Mouse (Mus musculus) heart, embryonic 11.5 days (tissue): ENCODE measurements around the gene Lce3d. TPM values are rescaled to one million over a fixed set of nuclear protein-coding genes. Genes with fewer than 3 reads are reported as not detected.

Source experiments
- ATAC-seq: fragments of 200-750 bp; cut with Nextera tagmentation; replicated peaks from 2 replicates; pipeline ENCODE4 v1.8.0; 2017; ENCODE audit warnings: moderate library complexity; ENCODE audit not compliant: insufficient number of reproducible peaks, low FRiP score, low TSS enrichment
- H3K27ac ChIP-seq: fragments of 300-500 bp; sonication (generic); 2 replicates; pipeline ENCODE4 v1.5.1; 2014; ENCODE audit warnings: mild to moderate bottlenecking, low read depth, low read length
- H3K27me3 ChIP-seq: fragments of 300-500 bp; sonication (generic); 2 replicates; pipeline ENCODE4 v1.6.1; 2014; ENCODE audit warnings: mild to moderate bottlenecking, low read length, mixed read lengths; ENCODE audit not compliant: control insufficient read depth, insufficient read depth
- H3K36me3 ChIP-seq: fragments of 300-500 bp; sonication (generic); 2 replicates; pipeline ENCODE4 v1.6.1; 2014; ENCODE audit warnings: mild to moderate bottlenecking, low read length, moderate library complexity, mixed read lengths; ENCODE audit not compliant: control insufficient read depth, insufficient read depth
- H3K4me1 ChIP-seq: fragments of 300-500 bp; sonication (generic); 2 replicates; pipeline ENCODE4 v1.6.1; 2014; ENCODE audit warnings: low read length; ENCODE audit not compliant: control insufficient read depth, insufficient read depth
- H3K4me2 ChIP-seq: fragments of 300-500 bp; sonication (generic); 2 replicates; pipeline ENCODE4 v1.6.1; 2014; ENCODE audit warnings: mild to moderate bottlenecking, moderate library complexity
- H3K4me3 ChIP-seq: fragments of 300-500 bp; sonication (generic); 2 replicates; pipeline ENCODE4 v1.5.1; 2014; ENCODE audit warnings: low read depth, low read length
- H3K9ac ChIP-seq: fragments of 300-500 bp; sonication (generic); 2 replicates; pipeline ENCODE4 v1.6.1; 2014; ENCODE audit warnings: mild to moderate bottlenecking, low read depth, low read length, moderate library complexity
- H3K9me3 ChIP-seq: fragments of 300-500 bp; sonication (generic); replicated peaks from 2 replicates; pipeline ENCODE4 v1.6.1; 2016; ENCODE audit warnings: low read length; ENCODE audit not compliant: control insufficient read depth
- WGBS: fragments of 180-500 bp; shearing (Covaris S2); extraction: QIAGEN DNeasy Blood & Tissue Kit; methylation state at CpG from one replicate; pipeline ENCODE4 v1.1.7; 2014; ENCODE audit not compliant: insufficient replicate concordance; 5-methylcytosine and 5-hydroxymethylcytosine counted together
- polyA plus RNA-seq: library from polyadenylated mRNA; unstranded; fragments of >200 nt; fragmentation: Nextera tagmentation; extraction: Ambion mirVana; gene quantifications from 2 replicates; pipeline ENCODE4 v1.2.1, GENCODE M21; 2014

Lce3d gene
- polyA plus RNA-seq, 1 experiment from 2014 or later: not detected

- H3K9me3 ChIP-seq: no peaks in the 10 kb centered on the region
- 8% methylated on average over 7 of the region's 7 CpGs for WGBS
Measured at GRCm38 (mm10) chr3:92998691-92999090, 41.5 kb downstream of the Lce3d start.

DNA sequence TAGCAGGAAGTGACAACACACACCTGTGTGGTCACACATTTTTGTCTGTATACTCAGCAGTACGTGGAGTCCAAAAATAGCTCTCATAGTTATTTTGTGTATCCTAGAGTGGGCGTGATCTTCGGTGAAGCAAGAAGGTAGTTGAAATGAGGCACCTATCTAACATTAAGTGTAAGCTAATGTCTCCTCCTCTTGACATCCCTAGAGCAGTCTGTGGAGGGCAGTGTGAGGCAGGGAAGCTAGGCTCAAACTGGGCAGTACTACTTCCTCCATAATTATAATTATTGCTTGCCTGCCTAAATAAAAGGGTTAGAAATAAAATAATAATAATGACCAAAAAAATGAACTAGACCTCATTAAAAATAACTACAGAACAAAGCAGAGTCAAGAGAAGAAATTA, 43.4 kb downstream of the Lce3d start:
- H3K36me3 ChIP-seq: no peaks in the 10 kb centered on the region
- no peak overlapping the region for H3K4me2 ChIP-seq
- no peak overlapping the region for H3K27ac ChIP-seq
- H3K9ac ChIP-seq: no peak overlapping the region
- no peaks in the 10 kb centered on the region for H3K4me1 ChIP-seq
- H3K9me3 ChIP-seq: no peaks in the 10 kb centered on the region
- ATAC-seq: no peak
- WGBS: 70% methylated on average over 3 of the region's 3 CpGs
- H3K4me3 ChIP-seq: no peak overlapping the region
- H3K27me3 ChIP-seq: no peaks in the 10 kb centered on the region

More at GRCm38 (mm10) chr3:92998691-92999090, 41.5 kb downstream of the Lce3d start:
- no peak overlapping the region for H3K4me3 ChIP-seq
- H3K9ac ChIP-seq: no peak overlapping the region
- peak; percentile 65; the same call in 1 of the 2 replicates for ATAC-seq
- H3K4me2 ChIP-seq: no peak overlapping the region
- H3K36me3 ChIP-seq: no peaks in the 10 kb centered on the region
- H3K4me1 ChIP-seq: no peaks in the 10 kb centered on the region
- no peaks in the 10 kb centered on the region for H3K27me3 ChIP-seq
- H3K27ac ChIP-seq: no peak overlapping the region

GRCm38 (mm10) chr3:93002843-93003242, 45.7 kb downstream of the Lce3d start:
- ATAC-seq: no peak
- H3K9me3 ChIP-seq: no peaks in the 10 kb centered on the region
- H3K9ac ChIP-seq: no peak overlapping the region
- H3K27me3 ChIP-seq: no peaks in the 10 kb centered on the region
- H3K4me2 ChIP-seq: no peak overlapping the region
- H3K4me3 ChIP-seq: no peak overlapping the region
- H3K36me3 ChIP-seq: no peaks in the 10 kb centered on the region
- no peak overlapping the region for H3K27ac ChIP-seq
- H3K4me1 ChIP-seq: no peaks in the 10 kb centered on the region
- 64% methylated on average over 4 of the region's 4 CpGs for WGBS

Other genes with a start within 250 kb of the Lce3d start
- not detected in 2 replicates for gene Lce1e, start 248.3 kb upstream of the Lce3d start, polyA plus RNA-seq
- not detected in 2 replicates for gene Lce1f, start 237.0 kb upstream of the Lce3d start, polyA plus RNA-seq
- not detected in 2 replicates for gene Gm38119, start 218.3 kb upstream of the Lce3d start, polyA plus RNA-seq
- not detected in 2 replicates for gene Lce1g, start 205.1 kb upstream of the Lce3d start, polyA plus RNA-seq
- gene Lce1h, start 192.3 kb upstream of the Lce3d start, polyA plus RNA-seq: not detected in 2 replicates
- gene Lce1i, start 178.5 kb upstream of the Lce3d start, polyA plus RNA-seq: not detected in 2 replicates
- gene Lce1j, start 166.9 kb upstream of the Lce3d start, polyA plus RNA-seq: not detected in 2 replicates
- gene Lce1k, start 149.5 kb upstream of the Lce3d start, polyA plus RNA-seq: not detected in 2 replicates
- not detected in 2 replicates for gene Kprp, start 130.1 kb upstream of the Lce3d start, polyA plus RNA-seq
- gene Lce1l, start 106.1 kb upstream of the Lce3d start, polyA plus RNA-seq: not detected in 2 replicates
- not detected in 2 replicates for gene 2310050C09Rik, start 87.2 kb upstream of the Lce3d start, polyA plus RNA-seq
- not detected in 2 replicates for gene Lce3a, start 31.2 kb upstream of the Lce3d start, polyA plus RNA-seq
- gene Lce3b, start 24.4 kb upstream of the Lce3d start, polyA plus RNA-seq: not detected in 2 replicates
- not detected in 2 replicates for gene Lce3c, start 12.9 kb upstream of the Lce3d start, polyA plus RNA-seq
- gene Lce3e, start 9.7 kb downstream of the Lce3d start, polyA plus RNA-seq: not detected in 2 replicates
- not detected in 2 replicates for gene Lce3f, start 34.8 kb downstream of the Lce3d start, polyA plus RNA-seq
- 0.26 and 0.55 TPM in 2 replicates for gene Crct1, start 58.3 kb downstream of the Lce3d start, polyA plus RNA-seq
- not detected in 2 replicates for gene Lce1m, start 61.7 kb downstream of the Lce3d start, polyA plus RNA-seq
- not detected in 2 replicates for gene Gm4858, start 111.4 kb downstream of the Lce3d start, polyA plus RNA-seq
- not detected in 2 replicates for gene Crnn, start 187.4 kb downstream of the Lce3d start, polyA plus RNA-seq
- gene Flg2, start 239.9 kb downstream of the Lce3d start, polyA plus RNA-seq: not detected in 2 replicates